Mouse (Mus musculus): ENCODE measurements at regions not wholly inside any gene's neighbourhood (a gene's known extent, or its start where the extent isn't known, plus 50 kb on each side); places are given as distances from the start of the nearest gene placed in this dataset.

GRCm38 (mm10) chr10:102892373-102892772, 137.6 kb downstream of the Alx1 start:
- no peak for TF ChIP-seq CTCF (IDR thresholded peaks at IDR 0.05)
- ATAC-seq (ENCODE audit: low FRiP score) (no peak), DNase-seq (ENCODE audit: low spot score) (no peak)

GRCm38 (mm10) chr10:102889709-102890108, 140.3 kb downstream of the Alx1 start:
- DNase-seq (ENCODE audit: low spot score), result no peak
- TF ChIP-seq CTCF (IDR thresholded peaks at IDR 0.05), result no peak
- Histone ChIP-seq H3K4me2 (ENCODE audit: low read depth, low read length, poor library complexity, severe bottlenecking) (no peak overlapping the region), H3K4me3 (ENCODE audit: low read depth, low read length) (no peak overlapping the region), H3K27ac (ENCODE audit: low read depth, low read length) (no peak overlapping the region), H3K36me3 (ENCODE audit: insufficient read depth, low read length) (no peaks in the 10 kb centered on the region), H3K9me3 (ENCODE audit: low read length) (no peaks in the 10 kb centered on the region), H3K4me1 (ENCODE audit: insufficient read depth, low read length) (no peaks in the 10 kb centered on the region), H3K9ac (replicated peaks; ENCODE audit: low read length, poor library complexity, severe bottlenecking) (no peak overlapping the region), H3K27me3 (ENCODE audit: insufficient read depth, low read length) (no peaks in the 10 kb centered on the region)
- no peak for ATAC-seq (ENCODE audit: low FRiP score)
- WGBS, result 91% methylated on average over 3 of the region's 3 CpGs

More at GRCm38 (mm10) chr10:102892373-102892772, 137.6 kb downstream of the Alx1 start:
- Histone ChIP-seq H3K27me3 (ENCODE audit: insufficient read depth, low read length) (no peaks in the 10 kb centered on the region), H3K27ac (ENCODE audit: low read depth, low read length) (no peak overlapping the region), H3K4me3 (ENCODE audit: low read depth, low read length) (no peak overlapping the region), H3K36me3 (ENCODE audit: insufficient read depth, low read length) (no peaks in the 10 kb centered on the region), H3K9ac (replicated peaks; ENCODE audit: low read length, poor library complexity, severe bottlenecking) (no peak overlapping the region), H3K4me1 (ENCODE audit: insufficient read depth, low read length) (no peaks in the 10 kb centered on the region), H3K9me3 (ENCODE audit: low read length) (no peaks in the 10 kb centered on the region), H3K4me2 (ENCODE audit: low read depth, low read length, poor library complexity, severe bottlenecking) (no peak overlapping the region)
- WGBS, result 90% methylated on average over 3 of the region's 3 CpGs

- ATAC-seq (ENCODE audit: low FRiP score) (no peak), DNase-seq (ENCODE audit: low spot score) (no peak)
- H3K36me3 ChIP-seq (ENCODE audit: insufficient read depth, low read length), result no peaks in the 10 kb centered on the region
- H3K27me3 ChIP-seq (ENCODE audit: insufficient read depth, low read length), result no peaks in the 10 kb centered on the region
- H3K4me1 ChIP-seq (ENCODE audit: insufficient read depth, low read length), result no peaks in the 10 kb centered on the region
- 69% methylated on average over 6 of the region's 6 CpGs for WGBS
- no peak overlapping the region for H3K27ac ChIP-seq (ENCODE audit: low read depth, low read length)
- no peak overlapping the region for H3K9ac ChIP-seq (replicated peaks; ENCODE audit: low read length, poor library complexity, severe bottlenecking)
- H3K4me3 ChIP-seq (ENCODE audit: low read depth, low read length), result no peak overlapping the region
- H3K4me2 ChIP-seq (ENCODE audit: low read depth, low read length, poor library complexity, severe bottlenecking), result no peak overlapping the region
- no peaks in the 10 kb centered on the region for H3K9me3 ChIP-seq (ENCODE audit: low read length)
- TF ChIP-seq CTCF (IDR thresholded peaks at IDR 0.05), result no peak
Observed at GRCm38 (mm10) chr10:102881824-102882438, 148.1 kb downstream of the Alx1 start.

- DNase-seq (ENCODE audit: low spot score) (peak; percentile 69), ATAC-seq (ENCODE audit: low FRiP score) (peak; percentile 52; the same call in 1 of the 2 replicates)
- peak; percentile 78 for TF ChIP-seq CTCF (IDR thresholded peaks at IDR 0.05)
- Histone ChIP-seq H3K9ac (replicated peaks; ENCODE audit: low read length, poor library complexity, severe bottlenecking) (no peak overlapping the region), H3K4me2 (ENCODE audit: low read depth, low read length, poor library complexity, severe bottlenecking) (peak overlapping the region; percentile 42), H3K9me3 (ENCODE audit: low read length) (no peaks in the 10 kb centered on the region), H3K27me3 (ENCODE audit: insufficient read depth, low read length) (no peaks in the 10 kb centered on the region), H3K36me3 (ENCODE audit: insufficient read depth, low read length) (no peaks in the 10 kb centered on the region), H3K4me1 (ENCODE audit: insufficient read depth, low read length) (no peaks in the 10 kb centered on the region), H3K27ac (ENCODE audit: low read depth, low read length) (no peak overlapping the region), H3K4me3 (ENCODE audit: low read depth, low read length) (peak overlapping the region; percentile 18; the same call in 1 of the 2 replicates)
- WGBS, result 32% methylated on average over 11 of the region's 11 CpGs
Observed at GRCm38 (mm10) chr10:102878010-102878409, 152.0 kb downstream of the Alx1 start.

GRCm38 (mm10) chr10:102876946-102877345, 153.1 kb downstream of the Alx1 start:
- H3K27ac ChIP-seq (ENCODE audit: low read depth, low read length), result no peak overlapping the region
- TF ChIP-seq CTCF (IDR thresholded peaks at IDR 0.05), result no peak
- H3K36me3 ChIP-seq (ENCODE audit: insufficient read depth, low read length), result no peaks in the 10 kb centered on the region
- H3K4me3 ChIP-seq (ENCODE audit: low read depth, low read length), result no peak overlapping the region
- 43% methylated on average over 3 of the region's 3 CpGs for WGBS
- ATAC-seq (ENCODE audit: low FRiP score), result no peak
- H3K4me2 ChIP-seq (ENCODE audit: low read depth, low read length, poor library complexity, severe bottlenecking), result no peak overlapping the region
- DNase-seq (ENCODE audit: low spot score), result no peak
- no peak overlapping the region for H3K9ac ChIP-seq (replicated peaks; ENCODE audit: low read length, poor library complexity, severe bottlenecking)
- no peaks in the 10 kb centered on the region for H3K27me3 ChIP-seq (ENCODE audit: insufficient read depth, low read length)
- H3K4me1 ChIP-seq (ENCODE audit: insufficient read depth, low read length), result no peaks in the 10 kb centered on the region
- no peaks in the 10 kb centered on the region for H3K9me3 ChIP-seq (ENCODE audit: low read length)

GRCm38 (mm10) chr10:102866920-102867319, 163.1 kb downstream of the Alx1 start:
- Histone ChIP-seq H3K4me2 (ENCODE audit: low read depth, low read length, poor library complexity, severe bottlenecking) (no peak overlapping the region), H3K27ac (ENCODE audit: low read depth, low read length) (no peak overlapping the region), H3K4me3 (ENCODE audit: low read depth, low read length) (no peak overlapping the region), H3K4me1 (ENCODE audit: insufficient read depth, low read length) (no peaks in the 10 kb centered on the region), H3K27me3 (ENCODE audit: insufficient read depth, low read length) (no peaks in the 10 kb centered on the region), H3K9ac (replicated peaks; ENCODE audit: low read length, poor library complexity, severe bottlenecking) (no peak overlapping the region), H3K36me3 (ENCODE audit: insufficient read depth, low read length) (no peaks in the 10 kb centered on the region), H3K9me3 (ENCODE audit: low read length) (no peaks in the 10 kb centered on the region)
- ATAC-seq (ENCODE audit: low FRiP score) (no peak), DNase-seq (ENCODE audit: low spot score) (no peak)
- peak; percentile 62 for TF ChIP-seq CTCF (IDR thresholded peaks at IDR 0.05)
- 29% methylated on average over 4 of the region's 4 CpGs for WGBS

Data from midbrain, postnatal 0 days (tissue).